Mouse (Mus musculus): ENCODE measurements at regions not wholly inside any gene's neighbourhood (a gene's known extent, or its start where the extent isn't known, plus 50 kb on each side); places are given as distances from the start of the nearest gene placed in this dataset.

DNA sequence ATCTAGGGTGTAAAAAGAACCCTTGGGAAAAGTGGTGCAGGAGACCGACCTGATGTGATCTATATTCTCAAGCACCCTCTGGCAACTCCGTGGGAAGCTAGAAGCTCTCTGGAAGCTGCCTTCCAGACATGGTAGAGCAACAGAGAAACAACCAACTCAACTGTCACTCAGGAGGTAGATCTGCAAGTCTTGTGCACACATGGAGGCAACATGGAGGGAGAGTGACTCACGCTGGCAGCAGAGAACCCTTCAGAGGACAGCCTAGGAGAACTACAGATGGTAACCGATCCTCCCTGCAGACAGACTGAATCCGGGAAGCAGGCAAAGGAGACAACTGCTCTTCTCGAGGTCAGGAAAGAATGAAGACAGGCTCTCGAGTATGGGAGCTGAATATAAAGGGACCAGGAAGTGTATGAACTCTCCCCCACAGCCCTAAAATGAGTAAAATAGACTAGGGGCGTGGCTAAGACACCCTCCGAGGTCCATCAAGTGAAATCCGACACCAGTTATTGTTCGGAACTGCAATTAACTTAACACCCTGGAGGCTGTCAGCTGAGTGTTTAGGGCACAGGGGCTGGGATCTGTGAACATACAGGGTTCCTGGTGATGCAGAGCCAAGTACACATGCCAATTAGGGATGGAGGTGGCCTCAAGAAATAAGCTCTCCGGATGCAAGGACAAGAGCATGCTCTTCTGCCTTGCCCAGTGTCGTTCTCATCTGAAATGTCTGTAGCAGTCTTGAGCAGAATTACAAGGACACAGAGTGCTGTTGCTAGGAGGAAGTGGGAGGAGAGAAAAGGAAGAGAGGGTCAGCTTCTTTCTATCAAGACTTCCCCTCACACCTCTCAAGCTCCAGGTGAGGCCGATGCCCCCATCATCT is 93.5 kb downstream of the Fam168b start:
- peak overlapping the region; percentile 77 for H3K4me3 ChIP-seq
- no peaks in the 10 kb centered on the region for H3K36me3 ChIP-seq (replicated peaks)
- WGBS: 9% methylated on average over 14 of the region's 14 CpGs
- DNase-seq (ENCODE audit: low spot score): peak; percentile 27
- peaks cover 26% of the 10 kb centered on the region for H3K4me1 ChIP-seq
- no peaks in the 10 kb centered on the region for H3K9me3 ChIP-seq
- H3K27ac ChIP-seq (replicated peaks): no peak overlapping the region
- peaks cover 88% of the 10 kb centered on the region for H3K27me3 ChIP-seq (replicated peaks; ENCODE audit: low read depth, poor library complexity, severe bottlenecking)

DNA sequence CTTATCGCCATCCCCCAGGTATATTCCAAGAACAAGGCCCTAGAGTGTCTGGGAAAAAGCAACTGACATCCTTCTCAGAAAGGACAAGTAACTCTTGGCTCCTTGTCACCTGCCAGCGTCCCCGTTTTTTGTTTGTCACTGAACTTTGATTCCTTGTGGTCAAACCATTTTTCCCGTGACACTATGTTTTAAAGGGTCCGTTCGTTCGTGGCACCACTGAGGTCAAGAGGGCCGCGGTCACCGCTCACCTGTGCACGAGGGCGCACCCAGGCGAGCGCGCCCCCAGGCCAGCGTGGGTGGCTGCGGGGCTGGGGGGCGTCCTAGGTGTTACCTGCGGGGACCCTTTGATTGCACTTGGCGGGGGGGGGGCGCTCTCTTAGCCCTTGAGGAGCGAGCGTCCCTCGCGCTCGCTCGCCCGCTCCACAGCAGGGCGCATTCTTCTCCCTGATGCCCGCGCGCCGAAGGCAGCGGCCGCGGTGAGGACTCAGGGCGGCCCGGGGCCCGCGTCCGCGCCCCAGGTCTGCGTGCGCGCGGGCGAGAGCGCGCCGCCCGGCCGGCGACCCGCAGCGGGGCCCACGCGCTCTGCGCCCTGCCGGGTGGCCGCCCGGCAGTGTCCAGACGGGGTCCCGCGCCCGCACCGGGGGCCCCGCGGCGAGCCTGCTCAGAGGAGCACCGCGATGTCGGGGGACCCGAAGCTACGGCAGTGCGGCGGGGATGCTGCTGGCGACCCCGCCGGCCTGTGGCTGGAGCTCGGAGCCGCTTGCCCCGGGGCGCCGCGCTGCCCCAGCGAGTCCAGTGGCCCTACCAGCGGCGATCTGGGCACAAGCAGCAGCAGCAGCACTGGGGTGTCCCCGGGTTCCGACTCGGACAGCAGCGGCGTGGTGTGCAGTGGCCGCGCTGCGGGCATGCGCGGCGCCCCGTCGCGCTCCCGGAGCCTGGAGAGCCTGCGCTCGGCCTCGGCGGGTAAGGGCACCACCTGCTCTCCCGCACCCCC is 92.5 kb downstream of the Fam168b start:
- peak; percentile 61 for DNase-seq (ENCODE audit: low spot score)
- H3K27ac ChIP-seq (replicated peaks): peak overlapping the region; percentile 80
- H3K27me3 ChIP-seq (replicated peaks; ENCODE audit: low read depth, poor library complexity, severe bottlenecking): peaks cover 90% of the 10 kb centered on the region
- peak overlapping the region; percentile 77 for H3K4me3 ChIP-seq
- WGBS: under 1% methylated on average over 108 of the region's 108 CpGs
- no peaks in the 10 kb centered on the region for H3K36me3 ChIP-seq (replicated peaks)
- H3K9me3 ChIP-seq: no peaks in the 10 kb centered on the region
- peaks cover 26% of the 10 kb centered on the region for H3K4me1 ChIP-seq

DNA sequence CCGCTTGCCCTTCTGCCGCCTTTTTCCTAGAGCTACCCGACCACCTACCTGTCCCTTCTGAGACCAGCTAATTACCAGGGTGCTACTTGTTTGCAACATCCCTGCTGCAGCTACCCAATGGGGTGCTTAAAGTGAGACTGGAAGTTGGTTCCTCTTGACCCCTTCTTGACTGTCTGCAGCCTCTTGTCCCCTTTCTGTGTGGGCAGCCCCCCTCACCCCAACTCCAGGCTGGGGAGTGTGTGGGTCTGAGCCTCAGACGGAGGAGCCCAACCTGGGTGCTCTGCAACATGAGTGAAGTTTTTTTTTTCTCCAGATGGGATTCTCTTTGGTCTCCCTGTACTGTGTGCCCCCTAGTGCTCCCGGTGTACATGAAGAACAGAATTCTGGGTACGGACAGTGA is 91.7 kb downstream of the Fam168b start:
- no peak for DNase-seq (ENCODE audit: low spot score)
- Histone ChIP-seq H3K9me3 (no peaks in the 10 kb centered on the region), H3K27ac (replicated peaks) (no peak overlapping the region), H3K27me3 (replicated peaks; ENCODE audit: low read depth, poor library complexity, severe bottlenecking) (peaks cover 83% of the 10 kb centered on the region), H3K36me3 (replicated peaks) (no peaks in the 10 kb centered on the region), H3K4me3 (peak overlapping the region; percentile 77), H3K4me1 (peaks cover 26% of the 10 kb centered on the region)
- 1% methylated on average over 6 of the region's 6 CpGs for WGBS

DNA sequence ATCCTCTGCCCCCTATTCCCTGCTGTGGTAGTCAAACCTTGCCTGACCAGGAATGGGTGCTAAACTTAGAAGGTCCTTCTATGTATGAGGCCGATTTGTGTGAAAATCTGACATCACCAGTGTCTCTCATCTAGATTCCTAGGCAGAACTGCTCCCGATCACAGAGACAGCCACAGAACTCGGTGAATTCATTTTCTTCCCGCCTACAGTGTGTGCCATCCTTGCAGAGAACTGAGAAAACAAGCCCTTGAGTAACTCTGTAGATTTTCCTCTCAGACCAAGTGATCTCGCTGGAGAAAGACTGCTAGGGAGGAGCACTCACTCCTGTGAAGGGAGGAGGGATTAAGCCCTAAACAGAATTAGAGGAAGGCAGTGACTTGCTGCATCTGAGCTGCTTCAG is 89.3 kb downstream of the Fam168b start:
- Histone ChIP-seq H3K27me3 (replicated peaks; ENCODE audit: low read depth, poor library complexity, severe bottlenecking) (peaks cover 62% of the 10 kb centered on the region), H3K27ac (replicated peaks) (no peak overlapping the region), H3K4me3 (no peak overlapping the region), H3K9me3 (no peaks in the 10 kb centered on the region), H3K4me1 (peaks cover 26% of the 10 kb centered on the region), H3K36me3 (replicated peaks) (no peaks in the 10 kb centered on the region)
- WGBS: 62% methylated on average over 5 of the region's 5 CpGs
- no peak for DNase-seq (ENCODE audit: low spot score)

DNA sequence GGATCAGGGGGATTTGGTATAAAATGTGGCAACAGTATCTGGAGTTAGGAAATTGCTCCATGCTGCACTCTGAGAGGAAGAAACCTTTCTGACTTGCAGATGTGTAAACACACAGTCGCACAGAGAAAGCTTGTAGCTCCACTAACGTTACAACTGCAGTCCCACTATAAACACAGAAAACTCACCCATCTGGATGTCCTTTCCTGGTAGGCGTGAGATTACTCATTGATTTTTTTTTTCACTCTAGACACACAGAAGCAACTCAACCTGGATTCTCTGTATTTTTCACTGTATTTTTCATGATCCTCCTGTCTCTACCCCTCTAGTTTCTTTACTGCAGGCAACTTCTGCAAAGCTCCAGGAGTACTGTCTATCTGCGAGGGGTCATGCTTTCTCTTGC is 82.3 kb downstream of the Fam168b start:
- WGBS: 69% methylated on average over 4 of the region's 4 CpGs
- no peaks in the 10 kb centered on the region for H3K36me3 ChIP-seq (replicated peaks)
- H3K4me3 ChIP-seq: no peak overlapping the region
- no peak for DNase-seq (ENCODE audit: low spot score)
- no peaks in the 10 kb centered on the region for H3K4me1 ChIP-seq
- H3K27me3 ChIP-seq (replicated peaks; ENCODE audit: low read depth, poor library complexity, severe bottlenecking): no peaks in the 10 kb centered on the region
- H3K27ac ChIP-seq (replicated peaks): no peak overlapping the region
- H3K9me3 ChIP-seq: no peaks in the 10 kb centered on the region

DNA sequence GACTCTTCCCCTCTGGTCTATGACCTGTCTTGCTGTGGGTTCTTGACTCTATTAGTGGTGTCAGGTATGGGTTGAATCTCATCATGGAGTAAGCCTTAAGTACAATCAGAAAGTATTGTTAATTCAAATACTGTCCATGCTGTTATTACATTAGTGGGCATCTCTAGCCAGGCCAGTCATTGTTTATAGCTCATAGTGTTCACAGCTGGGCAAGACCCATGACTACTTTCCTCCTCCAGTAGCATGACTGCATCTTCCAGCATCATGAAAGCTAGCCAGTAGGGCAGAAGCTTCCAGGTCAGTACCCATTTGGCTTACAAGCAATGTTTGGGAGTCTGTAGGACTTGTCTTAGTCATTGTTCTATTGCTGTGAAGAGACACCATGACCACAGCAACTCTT is 81.4 kb downstream of the Fam168b start:
- Histone ChIP-seq H3K4me3 (no peak overlapping the region), H3K9me3 (no peaks in the 10 kb centered on the region), H3K27me3 (replicated peaks; ENCODE audit: low read depth, poor library complexity, severe bottlenecking) (no peaks in the 10 kb centered on the region), H3K36me3 (replicated peaks) (no peaks in the 10 kb centered on the region), H3K4me1 (no peaks in the 10 kb centered on the region), H3K27ac (replicated peaks) (no peak overlapping the region)
- no peak for DNase-seq (ENCODE audit: low spot score)

DNA sequence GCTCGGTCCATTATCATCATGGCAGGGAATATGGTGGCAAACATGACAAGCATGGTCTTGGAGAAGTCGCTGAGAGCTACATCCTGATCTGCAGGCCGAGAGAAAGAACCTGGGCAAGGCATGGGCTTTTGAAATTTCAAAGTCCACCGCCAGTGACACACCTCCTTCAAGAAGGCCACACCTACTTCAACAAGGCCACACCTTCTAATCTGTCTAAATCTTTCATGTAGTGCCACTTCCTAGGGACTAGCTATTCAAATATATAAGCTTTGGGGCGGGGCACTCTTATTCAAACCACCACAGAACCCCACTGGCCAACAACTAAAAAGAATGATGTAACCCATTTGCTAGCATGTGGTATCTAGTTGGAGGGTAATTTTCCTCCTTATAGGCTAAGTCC is 81.0 kb downstream of the Fam168b start:
- Histone ChIP-seq H3K9me3 (no peaks in the 10 kb centered on the region), H3K36me3 (replicated peaks) (no peaks in the 10 kb centered on the region), H3K4me1 (no peaks in the 10 kb centered on the region), H3K4me3 (no peak overlapping the region), H3K27ac (replicated peaks) (no peak overlapping the region), H3K27me3 (replicated peaks; ENCODE audit: low read depth, poor library complexity, severe bottlenecking) (no peaks in the 10 kb centered on the region)
- no peak for DNase-seq (ENCODE audit: low spot score)
- 87% methylated on average over 5 of the region's 5 CpGs for WGBS
